Mouse (Mus musculus): ENCODE results near the gene Tac4. TPM values are rescaled to one million over a fixed set of nuclear protein-coding genes. Genes with fewer than 3 reads are reported as not detected.
A peak's percentile ranks its signal among the peaks of the same experiment; 100 is the strongest.

Tac4 gene
- total and polyA plus RNA-seq, 2 experiments from 2014 or later: not detected

DNA sequence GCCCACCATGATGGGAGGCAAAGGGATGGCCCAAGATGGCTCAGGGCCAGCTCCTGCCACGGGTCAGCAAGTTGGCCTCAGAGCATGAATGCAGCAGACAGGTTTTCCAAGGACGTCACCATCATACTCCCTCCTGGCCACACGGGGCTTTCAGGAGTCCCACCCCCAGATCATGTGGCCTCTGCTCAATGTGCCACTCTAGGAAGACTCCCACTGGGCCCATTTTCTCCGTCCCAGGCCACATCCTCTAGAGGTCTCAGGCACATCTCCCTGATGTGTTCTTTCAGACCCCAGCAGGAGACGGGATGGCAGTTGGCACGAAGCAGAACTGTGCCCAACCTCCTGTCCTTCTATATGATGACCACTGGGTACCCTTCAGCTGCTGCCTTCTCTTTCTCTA lies 18.7 kb upstream of the Tac4 start:
- Histone ChIP-seq H3K27ac (no peak overlapping the region), H3K27me3 (ENCODE audit: insufficient read depth, low read length) (no peaks in the 10 kb centered on the region), H3K4me1 (ENCODE audit: insufficient read depth, low read length) (no peaks in the 10 kb centered on the region), H3K36me3 (ENCODE audit: insufficient read depth, low read length) (no peaks in the 10 kb centered on the region), H3K9me3 (ENCODE audit: low read length) (no peaks in the 10 kb centered on the region), H3K4me2 (ENCODE audit: low read depth, low read length) (no peak overlapping the region), H3K4me3 (ENCODE audit: low read length) (no peak overlapping the region), H3K9ac (replicated peaks; ENCODE audit: low read length) (no peak overlapping the region)
- ATAC-seq (no peak), DNase-seq (ENCODE audit: low spot score) (no peak)
- 54% methylated on average over 6 of the region's 6 CpGs for WGBS
- no peak for TF ChIP-seq CTCF (IDR thresholded peaks at IDR 0.05; ENCODE audit: low read depth)

DNA sequence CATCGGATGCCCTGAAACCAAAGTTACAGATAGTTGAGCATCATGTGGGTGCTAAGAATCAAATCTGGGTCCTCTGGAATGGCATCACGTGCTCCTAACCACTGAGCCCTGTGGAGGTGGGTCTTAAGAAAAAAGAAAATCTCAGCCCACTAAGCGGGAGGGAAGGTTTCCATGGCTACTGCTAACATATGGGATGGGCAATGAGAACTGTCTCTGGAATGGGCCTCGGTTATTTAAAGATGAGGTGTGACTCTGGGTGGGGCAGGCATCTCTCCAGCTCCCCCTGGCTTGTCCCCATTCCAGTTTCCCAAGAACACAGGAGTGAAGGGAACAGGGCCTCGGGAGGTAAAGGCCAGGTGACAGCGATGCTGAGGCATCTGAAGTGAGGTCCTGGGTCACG lies 15.9 kb upstream of the Tac4 start:
- no peaks in the 10 kb centered on the region for H3K9me3 ChIP-seq (ENCODE audit: low read length)
- H3K4me2 ChIP-seq (ENCODE audit: low read depth, low read length): no peak overlapping the region
- TF ChIP-seq CTCF (IDR thresholded peaks at IDR 0.05; ENCODE audit: low read depth): no peak
- H3K36me3 ChIP-seq (ENCODE audit: insufficient read depth, low read length): no peaks in the 10 kb centered on the region
- H3K27ac ChIP-seq: no peak overlapping the region
- 70% methylated on average over 7 of the region's 7 CpGs for WGBS
- no peak overlapping the region for H3K9ac ChIP-seq (replicated peaks; ENCODE audit: low read length)
- H3K4me3 ChIP-seq (ENCODE audit: low read length): no peak overlapping the region
- no peak for ATAC-seq
- no peak for DNase-seq (ENCODE audit: low spot score)
- no peaks in the 10 kb centered on the region for H3K4me1 ChIP-seq (ENCODE audit: insufficient read depth, low read length)
- H3K27me3 ChIP-seq (ENCODE audit: insufficient read depth, low read length): no peaks in the 10 kb centered on the region

DNA sequence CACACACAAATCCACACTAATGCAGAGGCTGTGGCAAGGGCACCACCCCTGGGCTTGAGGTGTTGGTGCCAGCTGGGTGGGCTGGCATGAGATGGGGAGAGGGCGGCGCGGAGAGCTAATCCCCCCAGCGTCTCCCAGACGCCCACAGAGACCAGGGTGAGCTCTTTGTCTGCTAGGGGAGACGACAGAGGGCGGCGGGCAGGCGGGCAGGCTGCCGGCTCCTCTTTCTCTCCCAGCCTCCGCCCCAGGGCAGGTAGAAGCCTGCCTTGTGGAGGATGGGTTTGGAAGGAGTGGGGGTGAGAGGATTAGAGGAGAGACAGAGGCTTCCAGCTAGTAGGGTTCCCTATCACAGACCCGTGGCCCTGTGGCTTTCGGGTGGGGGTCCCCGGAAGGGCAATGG lies 14.3 kb upstream of the Tac4 start:
- no peaks in the 10 kb centered on the region for H3K27me3 ChIP-seq (ENCODE audit: insufficient read depth, low read length)
- no peaks in the 10 kb centered on the region for H3K4me1 ChIP-seq (ENCODE audit: insufficient read depth, low read length)
- no peak overlapping the region for H3K4me3 ChIP-seq (ENCODE audit: low read length)
- no peaks in the 10 kb centered on the region for H3K36me3 ChIP-seq (ENCODE audit: insufficient read depth, low read length)
- TF ChIP-seq CTCF (IDR thresholded peaks at IDR 0.05; ENCODE audit: low read depth): no peak
- H3K27ac ChIP-seq: no peak overlapping the region
- H3K9ac ChIP-seq (replicated peaks; ENCODE audit: low read length): no peak overlapping the region
- ATAC-seq: no peak
- no peaks in the 10 kb centered on the region for H3K9me3 ChIP-seq (ENCODE audit: low read length)
- no peak for DNase-seq (ENCODE audit: low spot score)
- 42% methylated on average over 14 of the region's 14 CpGs for WGBS
- no peak overlapping the region for H3K4me2 ChIP-seq (ENCODE audit: low read depth, low read length)

DNA sequence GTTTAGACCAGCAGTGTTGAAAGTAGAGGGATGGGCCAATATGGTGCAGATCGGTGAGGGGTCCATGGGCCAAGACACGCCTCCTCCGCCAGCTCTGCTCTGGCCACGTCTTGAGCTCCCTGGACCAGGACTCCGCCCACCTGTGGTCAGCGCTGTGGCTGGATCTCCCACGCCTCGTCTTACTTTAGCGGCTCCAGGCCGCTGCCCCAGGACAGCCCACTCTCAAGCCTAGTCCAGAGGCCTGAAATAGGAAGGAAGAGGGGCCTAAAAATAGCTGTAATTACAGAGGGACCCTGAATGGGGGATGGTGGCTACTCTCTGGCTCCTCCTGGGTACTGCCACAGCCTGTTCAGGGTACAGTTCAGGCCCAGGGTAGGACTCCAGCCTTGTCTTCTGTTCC lies 11.2 kb upstream of the Tac4 start:
- H3K9ac ChIP-seq (replicated peaks; ENCODE audit: low read length): no peak overlapping the region
- no peaks in the 10 kb centered on the region for H3K4me1 ChIP-seq (ENCODE audit: insufficient read depth, low read length)
- DNase-seq (ENCODE audit: low spot score) (no peak), ATAC-seq (no peak)
- H3K9me3 ChIP-seq (ENCODE audit: low read length): no peaks in the 10 kb centered on the region
- H3K4me3 ChIP-seq (ENCODE audit: low read length): no peak overlapping the region
- H3K4me2 ChIP-seq (ENCODE audit: low read depth, low read length): no peak overlapping the region
- no peaks in the 10 kb centered on the region for H3K36me3 ChIP-seq (ENCODE audit: insufficient read depth, low read length)
- no peak overlapping the region for H3K27ac ChIP-seq
- no peak for TF ChIP-seq CTCF (IDR thresholded peaks at IDR 0.05; ENCODE audit: low read depth)
- no peaks in the 10 kb centered on the region for H3K27me3 ChIP-seq (ENCODE audit: insufficient read depth, low read length)
- 55% methylated on average over 10 of the region's 10 CpGs for WGBS

DNA sequence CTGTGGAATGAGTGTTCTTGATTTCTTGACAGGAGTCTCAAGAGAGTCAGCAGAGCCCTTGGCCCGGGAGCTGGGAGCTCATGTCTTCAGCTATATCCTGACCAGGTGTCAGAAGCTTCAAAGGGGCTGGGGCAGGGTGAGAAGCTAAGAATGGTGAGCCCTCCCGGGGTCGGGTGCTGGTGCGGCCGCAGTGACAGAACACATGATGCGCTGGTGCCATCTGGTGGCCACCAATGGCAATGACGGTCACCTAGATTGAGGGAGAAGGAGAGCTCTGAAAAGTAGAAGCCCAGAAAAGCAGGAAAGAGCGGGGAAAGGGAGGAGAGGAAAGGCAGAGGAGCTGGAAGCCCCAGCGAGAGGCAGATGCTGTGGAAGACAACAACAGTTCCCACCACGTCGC lies 10.0 kb upstream of the Tac4 start:
- no peaks in the 10 kb centered on the region for H3K36me3 ChIP-seq (ENCODE audit: insufficient read depth, low read length)
- H3K9ac ChIP-seq (replicated peaks; ENCODE audit: low read length): no peak overlapping the region
- no peaks in the 10 kb centered on the region for H3K27me3 ChIP-seq (ENCODE audit: insufficient read depth, low read length)
- 5% methylated on average over 11 of the region's 11 CpGs for WGBS
- DNase-seq (ENCODE audit: low spot score): peak; percentile 84
- no peak overlapping the region for H3K4me2 ChIP-seq (ENCODE audit: low read depth, low read length)
- no peaks in the 10 kb centered on the region for H3K9me3 ChIP-seq (ENCODE audit: low read length)
- ATAC-seq: peak; percentile 27; the same call in 1 of the 2 replicates
- H3K4me1 ChIP-seq (ENCODE audit: insufficient read depth, low read length): no peaks in the 10 kb centered on the region
- H3K27ac ChIP-seq: no peak overlapping the region
- TF ChIP-seq CTCF (IDR thresholded peaks at IDR 0.05; ENCODE audit: low read depth): peak; percentile 97
- H3K4me3 ChIP-seq (ENCODE audit: low read length): no peak overlapping the region

DNA sequence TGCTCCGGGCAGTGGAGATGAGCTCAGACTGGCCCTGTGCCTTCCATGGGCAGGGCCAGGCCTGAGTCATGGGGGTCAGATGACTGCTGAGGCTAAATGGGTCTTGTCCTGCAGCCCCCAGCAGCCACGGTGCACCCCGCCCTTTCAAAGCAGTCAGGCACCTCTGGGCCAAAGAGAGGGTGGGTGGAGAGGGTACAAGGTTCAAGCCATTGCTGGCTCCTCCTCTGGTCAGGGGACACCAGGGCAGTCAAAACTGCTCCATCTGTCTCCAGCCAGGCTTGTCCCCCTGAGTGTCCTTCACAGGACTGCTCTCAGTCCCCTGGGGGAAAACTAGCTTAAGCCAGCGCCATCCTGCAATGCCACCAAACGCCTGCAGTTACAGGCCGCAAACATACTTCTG lies 9.2 kb upstream of the Tac4 start:
- H3K4me2 ChIP-seq (ENCODE audit: low read depth, low read length): no peak overlapping the region
- no peaks in the 10 kb centered on the region for H3K4me1 ChIP-seq (ENCODE audit: insufficient read depth, low read length)
- no peaks in the 10 kb centered on the region for H3K36me3 ChIP-seq (ENCODE audit: insufficient read depth, low read length)
- no peaks in the 10 kb centered on the region for H3K9me3 ChIP-seq (ENCODE audit: low read length)
- ATAC-seq (no peak), DNase-seq (ENCODE audit: low spot score) (no peak)
- no peak overlapping the region for H3K4me3 ChIP-seq (ENCODE audit: low read length)
- no peak overlapping the region for H3K9ac ChIP-seq (replicated peaks; ENCODE audit: low read length)
- H3K27me3 ChIP-seq (ENCODE audit: insufficient read depth, low read length): no peaks in the 10 kb centered on the region
- WGBS: 79% methylated on average over 6 of the region's 6 CpGs
- H3K27ac ChIP-seq: no peak overlapping the region
- TF ChIP-seq CTCF (IDR thresholded peaks at IDR 0.05; ENCODE audit: low read depth): no peak

DNA sequence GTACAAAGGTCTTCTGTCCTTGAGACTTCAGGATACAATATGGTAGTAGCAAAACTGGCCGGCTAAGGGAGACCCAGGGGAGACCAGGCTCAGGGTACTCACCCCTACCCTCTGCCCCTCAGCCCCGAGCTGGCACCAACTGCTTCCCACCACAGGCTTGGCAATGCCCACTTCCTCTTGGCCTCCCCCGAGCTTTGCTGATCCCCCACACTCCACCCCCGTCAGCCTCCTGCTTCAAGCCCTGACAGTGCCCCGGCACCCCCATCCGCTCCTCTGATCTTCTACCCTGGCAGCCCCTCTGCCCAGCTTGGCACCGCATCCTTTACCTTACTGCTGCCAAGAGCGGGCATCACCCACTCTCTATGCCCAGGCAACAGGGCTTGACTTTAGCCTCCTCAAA lies 7.2 kb upstream of the Tac4 start:
- ATAC-seq (peak; percentile 41; the same call in 1 of the 2 replicates), DNase-seq (ENCODE audit: low spot score) (peak; percentile 48)
- no peak overlapping the region for H3K4me3 ChIP-seq (ENCODE audit: low read length)
- no peaks in the 10 kb centered on the region for H3K36me3 ChIP-seq (ENCODE audit: insufficient read depth, low read length)
- 51% methylated on average over 8 of the region's 8 CpGs for WGBS
- no peak overlapping the region for H3K27ac ChIP-seq
- H3K9me3 ChIP-seq (ENCODE audit: low read length): no peaks in the 10 kb centered on the region
- H3K4me1 ChIP-seq (ENCODE audit: insufficient read depth, low read length): no peaks in the 10 kb centered on the region
- no peak overlapping the region for H3K4me2 ChIP-seq (ENCODE audit: low read depth, low read length)
- no peaks in the 10 kb centered on the region for H3K27me3 ChIP-seq (ENCODE audit: insufficient read depth, low read length)
- no peak overlapping the region for H3K9ac ChIP-seq (replicated peaks; ENCODE audit: low read length)
- no peak for TF ChIP-seq CTCF (IDR thresholded peaks at IDR 0.05; ENCODE audit: low read depth)

All from hindbrain, postnatal 0 days (tissue).